7 mouse cellular contexts compared by ENCODE assay signal in genomic region chr13:21811539-21811938, GRCm38 (mm10). TPM values are rescaled to one million over a fixed set of nuclear protein-coding genes. Genes with fewer than 3 reads are reported as not detected.
DNase-seq lines count a peak whose midpoint lies in the region; ATAC-seq and TF ChIP-seq lines count a peak whose summit lies in the region.
"Not testable (repeated sequence)": the region's sequence is repeated elsewhere in the genome, so short reads cannot be mapped to it uniquely, and the experiment has no call there.

Gene Hist1h4m (plus strand): TSS chr13:21811746.

- peak within 1 kb of the TSS; percentile 41 for H3K4me2 ChIP-seq in forebrain, embryonic 16.5 days (ENCODE audit: low read length)
- not testable (repeated sequence) for H3K4me2 ChIP-seq in heart, postnatal 0 days (ENCODE audit: low read depth, low read length)
- peak within 1 kb of the TSS; percentile 50 for H3K4me2 ChIP-seq in kidney, embryonic 15.5 days

- ATAC-seq in forebrain, embryonic 16.5 days = peak; percentile 60
- ATAC-seq in heart, postnatal 0 days (ENCODE audit: insufficient read depth, low read depth) = peak; percentile 63
- peak; percentile 41 for ATAC-seq in kidney, embryonic 15.5 days (replicated peaks; ENCODE audit: low FRiP score)

- not testable (repeated sequence) for H3K27me3 ChIP-seq in forebrain, embryonic 16.5 days (replicated peaks; ENCODE audit: control insufficient read depth, insufficient read depth, low read length); heart, postnatal 0 days (ENCODE audit: control insufficient read depth, insufficient read depth, low read length); kidney, embryonic 15.5 days

- H3K36me3 ChIP-seq in forebrain, embryonic 16.5 days (ENCODE audit: control insufficient read depth, insufficient read depth); heart, postnatal 0 days (replicated peaks; ENCODE audit: control insufficient read depth, insufficient read depth, low read length); kidney, embryonic 15.5 days: not testable (repeated sequence)

- H3K4me1 ChIP-seq in forebrain, embryonic 16.5 days (replicated peaks; ENCODE audit: control insufficient read depth, insufficient read depth, low read length); heart, postnatal 0 days (ENCODE audit: control insufficient read depth, insufficient read depth); kidney, embryonic 15.5 days: not testable (repeated sequence)

- peak within 1 kb of the TSS; percentile 21 for H3K4me3 ChIP-seq in forebrain, embryonic 16.5 days (replicated peaks; ENCODE audit: low read length)
- not testable (repeated sequence) for H3K4me3 ChIP-seq in heart, postnatal 0 days (ENCODE audit: low read depth, low read length)
- peak within 1 kb of the TSS; percentile 25; the same call in 1 of the 2 replicates for H3K4me3 ChIP-seq in kidney, embryonic 15.5 days (replicated peaks)

- H3K9ac ChIP-seq in forebrain, embryonic 16.5 days (replicated peaks; ENCODE audit: low read depth, low read length); heart, postnatal 0 days (replicated peaks; ENCODE audit: low read depth, low read length); kidney, embryonic 15.5 days: not testable (repeated sequence)

- not testable (repeated sequence) for H3K27ac ChIP-seq in forebrain, embryonic 16.5 days (ENCODE audit: low read length)
- peak within 1 kb of the TSS; percentile 25; the same call in 1 of the 2 replicates for H3K27ac ChIP-seq in heart, postnatal 0 days (ENCODE audit: low read depth)
- peak within 1 kb of the TSS; percentile 75 for H3K27ac ChIP-seq in kidney, embryonic 15.5 days

- TF ChIP-seq EP300 in heart, postnatal 0 days (IDR thresholded peaks at IDR 0.05; ENCODE audit: low read depth) = not testable (repeated sequence)

- DNase-seq in cerebellum, adult 11-12 months = peak; percentile 30
- not testable (repeated sequence) for DNase-seq in heart, postnatal 0 days (ENCODE audit: low spot score)
- DNase-seq in left cerebral cortex, postnatal 4 days = peak; percentile 20
- DNase-seq in lung, postnatal 4 days = peak; percentile 52 to 62
- DNase-seq in right cerebral cortex, adult 18-20 months = peak; percentile 42

- WGBS in forebrain, embryonic 16.5 days = no CpG with 5 or more reads among the region's 24 CpGs
- no CpG with 5 or more reads among the region's 24 CpGs for WGBS in heart, postnatal 0 days
- WGBS in kidney, embryonic 15.5 days = no CpG with 5 or more reads among the region's 24 CpGs

- not testable (repeated sequence) for TF ChIP-seq CTCF in heart, postnatal 0 days (IDR thresholded peaks at IDR 0.05; ENCODE audit: low read depth)

- not testable (repeated sequence) for H3K9me3 ChIP-seq in forebrain, embryonic 16.5 days (ENCODE audit: control insufficient read depth, low read length); heart, postnatal 0 days (replicated peaks; ENCODE audit: control insufficient read depth, low read length); kidney, embryonic 15.5 days (replicated peaks)

- intact Hi-C loops in left cerebral cortex, postnatal 4 days (cut with DNase I) = not testable (repeated sequence)

RNA-seq across cellular contexts. Expression of gene Hist1h4m, which starts in this region (rescaled TPM):
- polyA plus RNA-seq in forebrain, embryonic 16.5 days (2015; fragmentation: Nextera tagmentation; extraction: Ambion mirVana) = not detected in 2 replicates
- 1.1 and 2.7 TPM in 2 replicates for total RNA-seq in heart, postnatal 0 days (2014; rRNA removed; ENCODE audit: low replicate concordance)
- polyA plus RNA-seq in heart, postnatal 0 days (2015; fragmentation: Nextera tagmentation; extraction: Ambion mirVana) = not detected in 2 replicates
- polyA plus RNA-seq in kidney, embryonic 15.5 days (2015; fragmentation: Nextera tagmentation; extraction: Ambion mirVana) = not detected in 2 replicates
- total RNA-seq in left cerebral cortex, postnatal 4 days (2021) = 100 to 1,000 TPM; 320 to 409 TPM

Comparison
In these comparisons a context has a peak if more than half of its experiments do, and no peak if none do; other contexts are left out.
1. RNA of gene Hist1h4m (total RNA-seq): 320 to 409 TPM in left cerebral cortex, postnatal 4 days; 1.1 to 2.7 TPM in heart, postnatal 0 days; every median in the first group is over 10 times any median in the second.
2. Peak in ATAC-seq, H3K4me3 ChIP-seq and H3K4me2 ChIP-seq in forebrain, embryonic 16.5 days; RNA of the gene not detected or under 1 TPM.
3. Peak in ATAC-seq, H3K4me3 ChIP-seq, H3K27ac ChIP-seq and H3K4me2 ChIP-seq in kidney, embryonic 15.5 days; RNA of the gene not detected or under 1 TPM.
4. Peak in every context shown above with its lines, with median percentiles within 50 percentile points of each other: ATAC-seq.